Mouse (Mus musculus): Measurements from ENCODE around the gene Gm11172. TPM values are rescaled to one million over a fixed set of nuclear protein-coding genes. Genes with fewer than 3 reads are reported as not detected.

Gm11172 gene
- polyA plus RNA-seq, 1 experiment from 2014 or later: not detected

- DNase-seq (ENCODE audit: low spot score): no peak
- Histone ChIP-seq H3K9me3 (ENCODE audit: control insufficient read depth, low read length) (no peaks in the 10 kb centered on the region), H3K4me2 (ENCODE audit: low read depth, low read length) (peak overlapping the region; percentile 91), H3K27me3 (replicated peaks; ENCODE audit: control insufficient read depth, insufficient read depth, low read length) (no peaks in the 10 kb centered on the region), H3K36me3 (ENCODE audit: control insufficient read depth, insufficient read depth, low read length) (no peaks in the 10 kb centered on the region), H3K27ac (replicated peaks; ENCODE audit: low read depth, low read length) (peak overlapping the region; percentile 74; the same call in 1 of the 2 replicates), H3K4me3 (ENCODE audit: low read depth, low read length) (peak overlapping the region; percentile 80), H3K9ac (ENCODE audit: low read depth, low read length) (peak overlapping the region; percentile 83), H3K4me1 (ENCODE audit: control insufficient read depth, insufficient read depth, low read length) (peaks cover 39% of the 10 kb centered on the region)
- WGBS: 52% methylated on average over 8 of the region's 8 CpGs
- ATAC-seq (ENCODE audit: low read depth): no peak
These were observed 29.3 kb upstream of the Gm11172 start for GRCm38 (mm10) chr16:10783451-10783850.

- peak overlapping the region; percentile 91 for H3K4me2 ChIP-seq (ENCODE audit: low read depth, low read length)
- ATAC-seq (ENCODE audit: low read depth): peak; percentile 0; the same call in 1 of the 2 replicates
- peaks cover 39% of the 10 kb centered on the region for H3K4me1 ChIP-seq (ENCODE audit: control insufficient read depth, insufficient read depth, low read length)
- no peaks in the 10 kb centered on the region for H3K27me3 ChIP-seq (replicated peaks; ENCODE audit: control insufficient read depth, insufficient read depth, low read length)
- peak overlapping the region; percentile 83 for H3K9ac ChIP-seq (ENCODE audit: low read depth, low read length)
- WGBS: 3% methylated on average over 54 of the region's 81 CpGs
- no peaks in the 10 kb centered on the region for H3K9me3 ChIP-seq (ENCODE audit: control insufficient read depth, low read length)
- peak overlapping the region; percentile 98 for H3K27ac ChIP-seq (replicated peaks; ENCODE audit: low read depth, low read length)
- peak overlapping the region; percentile 80 for H3K4me3 ChIP-seq (ENCODE audit: low read depth, low read length)
- no peaks in the 10 kb centered on the region for H3K36me3 ChIP-seq (ENCODE audit: control insufficient read depth, insufficient read depth, low read length)
- DNase-seq (ENCODE audit: low spot score): peak; percentile 72
These were observed 28.6 kb upstream of the Gm11172 start for GRCm38 (mm10) chr16:10783883-10784792.

GRCm38 (mm10) chr16:10784793-10785370 is 27.8 kb upstream of the Gm11172 start:
- Histone ChIP-seq H3K36me3 (ENCODE audit: control insufficient read depth, insufficient read depth, low read length) (no peaks in the 10 kb centered on the region), H3K9ac (ENCODE audit: low read depth, low read length) (peak overlapping the region; percentile 83), H3K4me1 (ENCODE audit: control insufficient read depth, insufficient read depth, low read length) (peaks cover 39% of the 10 kb centered on the region), H3K27ac (replicated peaks; ENCODE audit: low read depth, low read length) (peak overlapping the region; percentile 98), H3K4me3 (ENCODE audit: low read depth, low read length) (peak overlapping the region; percentile 80), H3K27me3 (replicated peaks; ENCODE audit: control insufficient read depth, insufficient read depth, low read length) (no peaks in the 10 kb centered on the region), H3K9me3 (ENCODE audit: control insufficient read depth, low read length) (no peaks in the 10 kb centered on the region), H3K4me2 (ENCODE audit: low read depth, low read length) (peak overlapping the region; percentile 91)
- ATAC-seq (ENCODE audit: low read depth) (peak; percentile 83), DNase-seq (ENCODE audit: low spot score) (peak; percentile 93)
- WGBS: 0% methylated on average over 10 of the region's 55 CpGs

GRCm38 (mm10) chr16:10785371-10786231 is 27.1 kb upstream of the Gm11172 start, which contains the start of gene Socs1:
Gene Socs1, minus strand, starts transcription at chr16:10785536.
- Histone ChIP-seq H3K9me3 (ENCODE audit: control insufficient read depth, low read length) (no peaks in the 10 kb centered on the region), H3K36me3 (ENCODE audit: control insufficient read depth, insufficient read depth, low read length) (no peaks in the 10 kb centered on the region), H3K4me3 (ENCODE audit: low read depth, low read length) (peak within 1 kb of the TSS; percentile 80), H3K4me2 (ENCODE audit: low read depth, low read length) (peak within 1 kb of the TSS; percentile 91), H3K27ac (replicated peaks; ENCODE audit: low read depth, low read length) (peak within 1 kb of the TSS; percentile 98), H3K9ac (ENCODE audit: low read depth, low read length) (peak within 1 kb of the TSS; percentile 83), H3K27me3 (replicated peaks; ENCODE audit: control insufficient read depth, insufficient read depth, low read length) (no peaks in the 10 kb centered on the region), H3K4me1 (ENCODE audit: control insufficient read depth, insufficient read depth, low read length) (peaks cover 34% of the 10 kb centered on the region)
- under 1% methylated on average over 46 of the region's 59 CpGs for WGBS
- peak; percentile 98 for DNase-seq (ENCODE audit: low spot score)
- peak; percentile 90 for ATAC-seq (ENCODE audit: low read depth)

GRCm38 (mm10) chr16:10786288-10786687 is 26.4 kb upstream of the Gm11172 start:
- peak overlapping the region; percentile 91 for H3K4me2 ChIP-seq (ENCODE audit: low read depth, low read length)
- H3K27me3 ChIP-seq (replicated peaks; ENCODE audit: control insufficient read depth, insufficient read depth, low read length): no peaks in the 10 kb centered on the region
- no peaks in the 10 kb centered on the region for H3K9me3 ChIP-seq (ENCODE audit: control insufficient read depth, low read length)
- H3K4me1 ChIP-seq (ENCODE audit: control insufficient read depth, insufficient read depth, low read length): peaks cover 28% of the 10 kb centered on the region
- peak overlapping the region; percentile 83 for H3K9ac ChIP-seq (ENCODE audit: low read depth, low read length)
- peak overlapping the region; percentile 98 for H3K27ac ChIP-seq (replicated peaks; ENCODE audit: low read depth, low read length)
- H3K4me3 ChIP-seq (ENCODE audit: low read depth, low read length): peak overlapping the region; percentile 80
- WGBS: 1% methylated on average over 9 of the region's 9 CpGs
- H3K36me3 ChIP-seq (ENCODE audit: control insufficient read depth, insufficient read depth, low read length): no peaks in the 10 kb centered on the region
- ATAC-seq (ENCODE audit: low read depth) (peak; percentile 42), DNase-seq (ENCODE audit: low spot score) (peak; percentile 96)

GRCm38 (mm10) chr16:10786782-10787547 is 25.8 kb upstream of the Gm11172 start:
- H3K4me2 ChIP-seq (ENCODE audit: low read depth, low read length): peak overlapping the region; percentile 91

GRCm38 (mm10) chr16:10787548-10788058 is 25.1 kb upstream of the Gm11172 start:
- Histone ChIP-seq H3K27ac (replicated peaks; ENCODE audit: low read depth, low read length) (no peak overlapping the region), H3K4me1 (ENCODE audit: control insufficient read depth, insufficient read depth, low read length) (peaks cover 16% of the 10 kb centered on the region), H3K4me3 (ENCODE audit: low read depth, low read length) (no peak overlapping the region), H3K9me3 (ENCODE audit: control insufficient read depth, low read length) (no peaks in the 10 kb centered on the region), H3K4me2 (ENCODE audit: low read depth, low read length) (peak overlapping the region; percentile 7; the same call in 1 of the 2 replicates), H3K36me3 (ENCODE audit: control insufficient read depth, insufficient read depth, low read length) (no peaks in the 10 kb centered on the region), H3K27me3 (replicated peaks; ENCODE audit: control insufficient read depth, insufficient read depth, low read length) (no peaks in the 10 kb centered on the region), H3K9ac (ENCODE audit: low read depth, low read length) (no peak overlapping the region)
- DNase-seq (ENCODE audit: low spot score): no peak
- 83% methylated on average over 7 of the region's 7 CpGs for WGBS
- ATAC-seq (ENCODE audit: low read depth): no peak

More at GRCm38 (mm10) chr16:10786782-10787547, 25.8 kb upstream of the Gm11172 start:
- Histone ChIP-seq H3K27ac (replicated peaks; ENCODE audit: low read depth, low read length) (peak overlapping the region; percentile 98), H3K9me3 (ENCODE audit: control insufficient read depth, low read length) (no peaks in the 10 kb centered on the region), H3K4me1 (ENCODE audit: control insufficient read depth, insufficient read depth, low read length) (peaks cover 22% of the 10 kb centered on the region), H3K4me3 (ENCODE audit: low read depth, low read length) (no peak overlapping the region), H3K36me3 (ENCODE audit: control insufficient read depth, insufficient read depth, low read length) (no peaks in the 10 kb centered on the region), H3K27me3 (replicated peaks; ENCODE audit: control insufficient read depth, insufficient read depth, low read length) (no peaks in the 10 kb centered on the region), H3K9ac (ENCODE audit: low read depth, low read length) (0 out of 2 replicates have a peak overlapping the region, but pooled peaks have one; percentile 83)
- DNase-seq (ENCODE audit: low spot score) (peak; percentile 31), ATAC-seq (ENCODE audit: low read depth) (no peak)
- WGBS: 68% methylated on average over 4 of the region's 4 CpGs

Measured in embryonic facial prominence, embryonic 14.5 days (tissue).